Mouse (Mus musculus) heart, postnatal 0 days (tissue): ENCODE results near the gene Tspan17.

Source experiments
- CTCF ChIP-seq: IDR thresholded peaks from 2 replicates; pipeline ENCODE4 v1.5.1; 2016; ENCODE audit warnings: antibody characterized with exemption, control low read depth, low read depth
- EP300 ChIP-seq: IDR thresholded peaks from 2 replicates; pipeline ENCODE4 v1.6.1; 2016; ENCODE audit warnings: antibody characterized with exemption, low read depth

DNA sequence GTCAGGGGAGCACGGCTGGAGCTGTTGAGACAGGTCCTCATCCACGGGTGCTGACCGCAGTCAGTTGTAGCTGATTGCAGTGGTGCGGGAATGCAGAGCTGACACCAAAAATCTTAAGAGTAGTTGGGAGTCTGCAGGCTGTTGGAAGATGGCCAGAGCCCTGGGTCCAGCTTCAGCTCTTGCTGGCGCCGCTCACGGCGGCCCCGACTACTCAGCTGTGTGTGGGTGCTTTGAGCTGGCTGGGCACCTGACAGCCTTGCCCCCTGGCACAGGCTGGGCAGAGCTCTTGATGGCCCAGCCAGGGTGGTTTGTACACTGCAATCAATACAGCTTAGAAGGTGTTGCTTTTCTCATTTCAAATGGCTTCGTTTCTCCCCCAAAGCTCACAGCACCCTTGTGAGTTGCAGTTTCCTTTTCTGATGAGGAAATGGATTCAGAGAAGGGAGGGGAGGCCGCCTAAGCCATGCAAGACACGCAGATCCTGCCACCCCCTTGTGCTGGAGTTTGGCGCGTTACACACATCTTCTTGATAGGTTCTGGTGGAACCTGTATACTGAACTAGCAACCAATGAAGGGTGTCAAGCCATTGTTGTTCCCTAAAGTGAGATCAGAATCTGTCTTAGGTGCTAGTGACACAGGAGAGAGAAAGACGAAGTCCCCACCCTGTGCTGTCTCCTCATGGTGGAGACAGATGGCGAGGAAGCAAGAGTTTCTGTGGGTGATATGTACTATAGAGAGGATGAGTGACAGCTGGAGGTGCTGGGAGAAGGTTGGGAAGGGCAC lies 8.9 kb downstream of the Tspan17 start:
- TF ChIP-seq CTCF (no peak), EP300 (no peak)
